Mouse (Mus musculus) heart, postnatal 0 days (tissue): ENCODE data around the gene Med20.

Experiments
- CTCF ChIP-seq: IDR thresholded peaks from 2 replicates; pipeline ENCODE4 v1.5.1; 2016; ENCODE audit warnings: antibody characterized with exemption, control low read depth, low read depth
- EP300 ChIP-seq: IDR thresholded peaks from 2 replicates; pipeline ENCODE4 v1.6.1; 2016; ENCODE audit warnings: antibody characterized with exemption, low read depth

GRCm38 (mm10) chr17:47614018-47614417 is 2.6 kb downstream of the Med20 start:
- peak; percentile 53 for TF ChIP-seq CTCF
- TF ChIP-seq EP300 = no peak
